Mouse (Mus musculus) adrenal gland, postnatal 25 days (tissue): ENCODE data around the gene Dhx30. TPM values are rescaled to one million over a fixed set of nuclear protein-coding genes. Genes with fewer than 3 reads are reported as not detected.

Experiments used
- DNase-seq: peaks from one replicate; pipeline ENCODE4 v3.0.0; 2021; ENCODE audit warnings: mixed read lengths
- total RNA-seq: library from RNA; stranded (reverse); gene quantifications from 2 replicates; pipeline ENCODE4 v1.2.3, GENCODE M21; 2021

The Dhx30 gene
- total RNA-seq, 1 experiment from 2014 or later, result 116 TPM

DNA sequence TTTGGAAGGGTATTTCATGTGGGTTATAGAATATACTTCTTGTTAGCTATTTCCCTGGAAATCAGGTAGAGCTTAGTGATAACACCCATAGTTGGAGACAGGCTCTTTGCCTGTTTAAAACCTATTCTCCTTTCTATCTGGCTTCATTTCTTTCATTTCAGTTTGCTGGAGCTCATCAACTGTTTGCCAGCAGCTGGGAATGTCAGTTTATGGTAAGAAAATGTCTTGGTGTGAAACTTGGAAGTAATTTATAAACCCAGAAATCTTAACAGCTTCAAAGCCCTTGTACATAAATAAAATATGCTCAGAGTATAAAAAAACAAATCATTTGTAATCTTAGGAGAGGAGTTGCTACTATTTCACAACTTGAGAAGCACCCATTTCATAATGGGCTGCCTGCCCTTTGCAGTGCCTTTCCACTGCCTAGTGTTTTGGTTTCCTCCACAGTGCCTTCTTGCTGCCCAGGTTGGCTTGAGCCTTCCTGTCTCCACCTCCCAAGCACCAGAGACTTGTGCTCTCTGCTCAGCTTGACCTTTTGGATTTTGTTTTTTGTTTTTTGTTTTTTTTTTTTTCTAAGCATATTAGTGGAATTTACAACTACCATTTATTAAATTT, 71.8 kb downstream of the Dhx30 start:
- DNase-seq, result no peak

DNA sequence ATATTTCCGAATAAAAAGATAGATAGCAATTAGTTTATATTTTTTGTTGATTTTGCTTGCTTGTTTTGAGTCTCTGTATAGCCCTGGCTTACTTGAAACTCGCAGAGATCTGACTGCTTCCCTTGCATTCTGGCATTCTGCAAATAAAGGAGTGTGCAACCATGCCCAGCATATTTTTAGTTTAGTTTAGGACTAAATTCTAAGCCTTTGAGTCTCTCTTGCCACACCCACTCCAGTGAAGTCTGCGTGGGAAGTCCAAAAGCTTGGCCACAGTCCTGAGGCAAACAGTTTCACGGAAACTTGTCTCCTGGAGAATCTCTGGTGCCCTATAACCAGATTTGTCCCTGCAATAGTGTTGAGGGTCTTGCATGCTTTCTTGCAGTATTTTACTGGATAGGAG, 73.3 kb downstream of the Dhx30 start:
- DNase-seq, result no peak

DNA sequence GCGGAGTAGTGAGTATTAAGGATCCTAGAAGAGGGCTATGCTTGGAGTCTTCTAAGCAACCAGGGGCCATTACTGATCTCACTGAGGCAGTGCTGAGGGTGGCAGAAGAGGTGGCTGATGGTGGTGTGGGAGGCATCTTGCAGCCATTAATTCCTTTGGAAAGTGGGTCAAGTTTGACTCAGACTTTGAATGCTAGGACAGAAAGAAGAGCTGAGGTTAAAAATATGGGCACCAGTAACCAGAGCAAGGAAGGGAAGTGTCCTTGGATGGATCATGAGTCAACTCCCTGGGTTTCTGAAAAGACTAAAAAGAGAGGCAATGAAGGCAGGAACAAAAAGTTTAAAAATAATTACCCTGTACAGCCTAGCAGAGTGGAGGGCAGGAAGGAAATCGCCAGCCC, 79.1 kb downstream of the Dhx30 start:
- no peak for DNase-seq

DNA sequence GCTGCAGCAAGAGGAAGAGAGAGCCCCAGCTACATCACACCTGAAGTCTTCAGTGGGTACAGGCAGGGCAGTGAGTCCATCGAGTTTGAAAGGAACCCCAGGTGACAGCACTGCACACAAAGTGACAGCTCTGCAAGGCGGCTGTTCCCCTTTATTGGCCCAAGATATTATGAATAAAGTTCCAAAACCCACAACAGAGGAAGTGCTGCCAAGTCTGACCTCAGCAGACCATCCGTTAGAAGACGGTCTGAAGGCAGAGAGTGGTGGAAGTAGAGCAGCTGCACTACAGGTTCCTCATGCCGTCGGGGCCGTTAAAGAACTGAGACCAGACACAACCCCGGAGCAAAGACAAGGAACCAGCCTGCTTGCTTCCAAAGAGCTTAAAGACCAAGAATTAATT, 79.7 kb downstream of the Dhx30 start:
- no peak for DNase-seq

DNA sequence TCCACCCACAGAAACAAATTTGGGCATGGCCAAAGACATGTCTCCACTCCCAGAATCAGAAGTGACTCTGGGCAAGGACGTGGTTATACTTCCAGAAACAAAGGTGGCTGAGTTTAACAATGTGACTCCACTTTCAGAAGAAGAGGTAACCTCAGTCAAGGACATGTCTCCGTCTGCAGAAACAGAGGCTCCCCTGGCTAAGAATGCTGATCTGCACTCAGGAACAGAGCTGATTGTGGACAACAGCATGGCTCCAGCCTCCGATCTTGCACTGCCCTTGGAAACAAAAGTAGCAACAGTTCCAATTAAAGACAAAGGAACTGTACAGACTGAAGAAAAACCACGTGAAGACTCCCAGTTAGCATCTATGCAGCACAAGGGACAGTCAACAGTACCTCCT, 82.5 kb downstream of the Dhx30 start:
- DNase-seq, result no peak

Other genes with a start within 250 kb of the Dhx30 start
- gene Cdc25a, start 242.3 kb downstream of the Dhx30 start, total RNA-seq, result 11.5 and 12.9 TPM in 2 replicates
- gene Map4, start 186.4 kb downstream of the Dhx30 start, total RNA-seq, result 83.4 and 92.8 TPM in 2 replicates
- 62.0 and 67.1 TPM in 2 replicates for gene Smarcc1, start 122 bp downstream of the Dhx30 start, total RNA-seq
- 23.1 and 26.6 TPM in 2 replicates for gene Cspg5, start 126.0 kb upstream of the Dhx30 start, total RNA-seq
- gene Elp6, start 187.3 kb upstream of the Dhx30 start, total RNA-seq, result 8.1 and 10.1 TPM in 2 replicates
- gene Scap, start 215.5 kb upstream of the Dhx30 start, total RNA-seq, result 92.5 and 151 TPM in 2 replicates